ENCODE assay signal across 8 mouse cellular contexts in the genomic region with DNA sequence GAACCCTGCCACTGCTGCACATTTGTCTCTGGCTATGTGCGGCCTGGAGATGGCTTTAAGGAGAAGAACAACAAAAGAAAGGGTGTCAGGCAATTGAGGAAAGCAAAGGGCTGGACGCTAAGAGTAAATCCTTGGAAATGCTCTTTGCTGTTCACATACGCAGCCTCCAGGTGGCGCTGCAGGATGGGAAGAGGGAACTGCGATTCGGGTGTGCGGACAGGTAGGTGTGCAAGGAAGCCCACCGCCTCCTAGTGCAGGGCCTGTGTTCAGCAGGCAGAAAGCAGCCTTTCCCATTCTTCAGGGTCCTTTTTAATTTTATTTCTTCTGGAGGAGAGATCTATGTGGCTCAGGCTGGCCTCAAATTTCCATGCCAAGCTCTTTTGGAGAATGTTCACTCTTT. TPM values are rescaled to one million over a fixed set of nuclear protein-coding genes. Genes with fewer than 3 reads are reported as not detected.
DNase-seq lines count a peak whose midpoint lies in the region; ATAC-seq lines count a peak whose summit lies in the region.

No protein-coding gene starts in this region.

- no peak overlapping the region for H3K4me2 ChIP-seq in kidney, embryonic 16.5 days (replicated peaks; ENCODE audit: low read depth, low read length)
- H3K4me2 ChIP-seq in hindbrain, embryonic 12.5 days (replicated peaks) = no peak overlapping the region

- no peak overlapping the region for H3K27ac ChIP-seq in kidney, embryonic 16.5 days (ENCODE audit: low read length)
- H3K27ac ChIP-seq in hindbrain, embryonic 12.5 days = no peak overlapping the region
- no peak overlapping the region for H3K27ac ChIP-seq in limb, embryonic 10.5 days

- H3K4me1 ChIP-seq in kidney, embryonic 16.5 days (ENCODE audit: insufficient read depth, low read length) = no peaks in the 10 kb centered on the region
- H3K4me1 ChIP-seq in hindbrain, embryonic 12.5 days = no peaks in the 10 kb centered on the region
- H3K4me1 ChIP-seq in limb, embryonic 10.5 days = peaks cover 4% of the 10 kb centered on the region; the same call in 1 of the 2 replicates

- H3K36me3 ChIP-seq in kidney, embryonic 16.5 days (ENCODE audit: insufficient read depth, low read length) = no peaks in the 10 kb centered on the region
- H3K36me3 ChIP-seq in hindbrain, embryonic 12.5 days = no peaks in the 10 kb centered on the region
- H3K36me3 ChIP-seq in limb, embryonic 10.5 days = no peaks in the 10 kb centered on the region

- 2% methylated on average over 8 of the region's 8 CpGs for WGBS in kidney, embryonic 16.5 days
- 3% methylated on average over 8 of the region's 8 CpGs for WGBS in hindbrain, embryonic 12.5 days
- 4% methylated on average over 8 of the region's 8 CpGs for WGBS in limb, embryonic 10.5 days

- ATAC-seq in kidney, embryonic 16.5 days (ENCODE audit: low FRiP score, low TSS enrichment) = no peak
- 0 out of 2 replicates have a peak, but pooled peaks have one; percentile 29 for ATAC-seq in hindbrain, embryonic 12.5 days (ENCODE audit: low FRiP score)

- no peak overlapping the region for H3K4me3 ChIP-seq in kidney, embryonic 16.5 days (ENCODE audit: low read length)
- H3K4me3 ChIP-seq in hindbrain, embryonic 12.5 days = no peak overlapping the region
- no peak overlapping the region for H3K4me3 ChIP-seq in limb, embryonic 10.5 days

- no peaks in the 10 kb centered on the region for H3K9me3 ChIP-seq in kidney, embryonic 16.5 days (ENCODE audit: low read length)
- no peaks in the 10 kb centered on the region for H3K9me3 ChIP-seq in hindbrain, embryonic 12.5 days (replicated peaks)
- H3K9me3 ChIP-seq in limb, embryonic 10.5 days (replicated peaks) = no peaks in the 10 kb centered on the region

- no peaks in the 10 kb centered on the region for H3K27me3 ChIP-seq in kidney, embryonic 16.5 days (ENCODE audit: insufficient read depth, low read length)
- H3K27me3 ChIP-seq in hindbrain, embryonic 12.5 days = peaks cover 23% of the 10 kb centered on the region
- peaks cover 9% of the 10 kb centered on the region; the same call in 1 of the 2 replicates for H3K27me3 ChIP-seq in limb, embryonic 10.5 days (ENCODE audit: low read depth, poor library complexity, severe bottlenecking)

- peak; percentile 44 for DNase-seq in kidney, adult 9 months
- DNase-seq in adipocyte (ENCODE audit: low spot score) = peak; percentile 48
- DNase-seq in cerebellum, postnatal 4 days (ENCODE audit: low spot score in 2 of 2) = peak; percentile 60 to 78
- peak; percentile 86 for DNase-seq in limb, embryonic 10.5 days (ENCODE audit: low spot score)
- peak; percentile 66 for DNase-seq in ovary, postnatal 36 days (ENCODE audit: low spot score)
- peak; percentile 52 to 56 for DNase-seq in thymus, postnatal 36 days

- no peak overlapping the region for H3K9ac ChIP-seq in kidney, embryonic 16.5 days (replicated peaks; ENCODE audit: low read length)
- H3K9ac ChIP-seq in hindbrain, embryonic 12.5 days = no peak overlapping the region

RNA-seq across cellular contexts. Expression of gene Tpsab1, which starts 11.4 kb away (rescaled TPM):
- polyA plus RNA-seq in kidney, embryonic 16.5 days (2015; fragmentation: Nextera tagmentation; extraction: Ambion mirVana) = 0.36 and 0.49 TPM in 2 replicates
- not detected in 2 replicates for polyA plus RNA-seq in hindbrain, embryonic 12.5 days (2016; fragmentation: Nextera tagmentation; extraction: Ambion mirVana)
- not detected in 2 replicates for polyA plus RNA-seq in limb, embryonic 10.5 days (2016; fragmentation: Nextera tagmentation; extraction: Ambion mirVana)

RNA-seq across cellular contexts. Expression of gene Prss29, which starts 15.5 kb away (rescaled TPM):
- polyA plus RNA-seq in kidney, embryonic 16.5 days (2015; fragmentation: Nextera tagmentation; extraction: Ambion mirVana) = not detected in 2 replicates
- polyA plus RNA-seq in hindbrain, embryonic 12.5 days (2016; fragmentation: Nextera tagmentation; extraction: Ambion mirVana) = not detected in 2 replicates
- polyA plus RNA-seq in limb, embryonic 10.5 days (2016; fragmentation: Nextera tagmentation; extraction: Ambion mirVana) = not detected in 2 replicates

RNA-seq across cellular contexts. Expression of gene Prss28, which starts 25.5 kb away (rescaled TPM):
- polyA plus RNA-seq in kidney, embryonic 16.5 days (2015; fragmentation: Nextera tagmentation; extraction: Ambion mirVana) = not detected in 2 replicates
- polyA plus RNA-seq in hindbrain, embryonic 12.5 days (2016; fragmentation: Nextera tagmentation; extraction: Ambion mirVana) = not detected in 2 replicates
- not detected in 2 replicates for polyA plus RNA-seq in limb, embryonic 10.5 days (2016; fragmentation: Nextera tagmentation; extraction: Ambion mirVana)

RNA-seq across cellular contexts. Expression of gene Tpsb2, which starts 32.2 kb away (rescaled TPM):
- polyA plus RNA-seq in kidney, embryonic 16.5 days (2015; fragmentation: Nextera tagmentation; extraction: Ambion mirVana) = 2.0 and 2.2 TPM in 2 replicates
- not detected in 2 replicates for polyA plus RNA-seq in hindbrain, embryonic 12.5 days (2016; fragmentation: Nextera tagmentation; extraction: Ambion mirVana)
- polyA plus RNA-seq in limb, embryonic 10.5 days (2016; fragmentation: Nextera tagmentation; extraction: Ambion mirVana) = not detected in 2 replicates

RNA-seq across cellular contexts. Expression of gene Tpsg1, which starts 35.1 kb away (rescaled TPM):
- 0.25 TPM in 1 of 2 replicates, not detected in the other for polyA plus RNA-seq in kidney, embryonic 16.5 days (2015; fragmentation: Nextera tagmentation; extraction: Ambion mirVana)
- polyA plus RNA-seq in hindbrain, embryonic 12.5 days (2016; fragmentation: Nextera tagmentation; extraction: Ambion mirVana) = 0.86 TPM in 1 of 2 replicates, not detected in the other
- polyA plus RNA-seq in limb, embryonic 10.5 days (2016; fragmentation: Nextera tagmentation; extraction: Ambion mirVana) = not detected in 2 replicates
